Mouse (Mus musculus) heart, postnatal 0 days (tissue): ENCODE measurements around the gene Hsp90aa1.

Source experiments
- CTCF ChIP-seq: IDR thresholded peaks from 2 replicates; pipeline ENCODE4 v1.5.1; 2016; ENCODE audit warnings: antibody characterized with exemption, control low read depth, low read depth
- EP300 ChIP-seq: IDR thresholded peaks from 2 replicates; pipeline ENCODE4 v1.6.1; 2016; ENCODE audit warnings: antibody characterized with exemption, low read depth

GRCm38 (mm10) chr12:110714215-110714614 lies 11.7 kb upstream of the Hsp90aa1 start:
- no peak for TF ChIP-seq CTCF
- no peak for TF ChIP-seq EP300
